13 mouse cellular contexts compared by ENCODE assay signal in genomic region chr15:96135816-96136215, GRCm38 (mm10).
DNase-seq lines count a peak whose midpoint lies in the region; ATAC-seq and TF ChIP-seq lines count a peak whose summit lies in the region.
"Had no signal": no experiment of that assay in that cellular context is flagged by ENCODE, and none has a peak within 500 bp of the region (broad histone marks: within the 10 kb centered on the region; RNA-seq: fewer than 3 reads in every experiment).

No protein-coding gene starts in this region.

- intact Hi-C loops in heart, postnatal 36 days (cut with DNase I) = no loop called here

- peak; percentile 60 for DNase-seq in heart, adult 11 months
- DNase-seq in heart, postnatal 36 days = no peak
- DNase-seq in thymus, postnatal 4 days = peak; percentile 28
- DNase-seq in thymus, adult 2 months = no peak
- DNase-seq in adrenal gland, postnatal 14 days = no peak
- DNase-seq: adrenal gland, postnatal 25 days; cerebellum, postnatal 36 days had no signal

- 62% methylated on average over 5 of the region's 6 CpGs for WGBS in hindbrain, embryonic 15.5 days
- 39% methylated on average over 6 of the region's 6 CpGs for WGBS in hindbrain, embryonic 16.5 days
- 74% methylated on average over 6 of the region's 6 CpGs for WGBS in thymus, adult 2 months

- H3K9me3 ChIP-seq in hindbrain, embryonic 15.5 days = no peaks in the 10 kb centered on the region
- H3K9me3 ChIP-seq in hindbrain, embryonic 16.5 days (ENCODE audit: control insufficient read depth, low read length) = no peaks in the 10 kb centered on the region

- no peak for TF ChIP-seq POLR2A in thymus, adult 2 months (IDR thresholded peaks at IDR 0.05; ENCODE audit: control insufficient read depth, extremely low read depth, insufficient read depth, low read length, poor library complexity)

- H3K4me3 ChIP-seq in hindbrain, embryonic 15.5 days = no peak overlapping the region
- no peak overlapping the region for H3K4me3 ChIP-seq in hindbrain, embryonic 16.5 days (ENCODE audit: low read length)
- H3K4me3 ChIP-seq in thymus, adult 2 months (ENCODE audit: control insufficient read depth, insufficient read depth, low read length) = no peak overlapping the region
- H3K4me3 ChIP-seq: erythroblast, embryonic 14.5 days; myocyte had no signal

- no peak overlapping the region for H3K9ac ChIP-seq in hindbrain, embryonic 15.5 days
- H3K9ac ChIP-seq in hindbrain, embryonic 16.5 days (ENCODE audit: low read depth, low read length) = no peak overlapping the region
- H3K9ac ChIP-seq: liver, embryonic 14.5 days had no signal

- H3K4me2 ChIP-seq in hindbrain, embryonic 15.5 days = peak overlapping the region; percentile 29; the same call in 1 of the 2 replicates
- H3K4me2 ChIP-seq in hindbrain, embryonic 16.5 days (ENCODE audit: low read length) = no peak overlapping the region

- peaks cover 8% of the 10 kb centered on the region; the same call in 1 of the 2 replicates for H3K4me1 ChIP-seq in hindbrain, embryonic 15.5 days (replicated peaks)
- peaks cover 6% of the 10 kb centered on the region for H3K4me1 ChIP-seq in hindbrain, embryonic 16.5 days (ENCODE audit: control insufficient read depth, insufficient read depth, low read depth, low read length)
- H3K4me1 ChIP-seq in thymus, adult 2 months (replicated peaks; ENCODE audit: control insufficient read depth, insufficient read depth, low read length) = peaks cover 14% of the 10 kb centered on the region

- no peaks in the 10 kb centered on the region for H3K27me3 ChIP-seq in hindbrain, embryonic 15.5 days
- H3K27me3 ChIP-seq in hindbrain, embryonic 16.5 days (replicated peaks; ENCODE audit: control insufficient read depth, insufficient read depth, low read length) = no peaks in the 10 kb centered on the region
- H3K27me3 ChIP-seq in thymus, adult 2 months (ENCODE audit: control insufficient read depth, insufficient read depth, low read length) = no peaks in the 10 kb centered on the region

- no peak for ATAC-seq in hindbrain, embryonic 15.5 days (ENCODE audit: low FRiP score, low read depth)
- no peak for ATAC-seq in hindbrain, embryonic 16.5 days
- ATAC-seq in megakaryocyte progenitor cell, adult 5-6 weeks (replicated peaks; ENCODE audit: poor library complexity) = no peak

- no peak for TF ChIP-seq CTCF in thymus, adult 2 months (IDR thresholded peaks at IDR 0.05; ENCODE audit: borderline replicate concordance, control insufficient read depth, extremely low read depth, insufficient read depth, low read length, poor library complexity)

- no peaks in the 10 kb centered on the region for H3K36me3 ChIP-seq in hindbrain, embryonic 15.5 days
- no peaks in the 10 kb centered on the region for H3K36me3 ChIP-seq in hindbrain, embryonic 16.5 days (ENCODE audit: control insufficient read depth, insufficient read depth, low read length)
- H3K36me3 ChIP-seq in thymus, adult 2 months (ENCODE audit: control insufficient read depth, insufficient read depth, low read length) = no peaks in the 10 kb centered on the region

- no peak overlapping the region for H3K27ac ChIP-seq in hindbrain, embryonic 15.5 days (replicated peaks)
- H3K27ac ChIP-seq in hindbrain, embryonic 16.5 days (ENCODE audit: low read depth, low read length) = no peak overlapping the region
- H3K27ac ChIP-seq in thymus, adult 2 months (ENCODE audit: control insufficient read depth, insufficient read depth, low read length) = no peak overlapping the region
- H3K27ac ChIP-seq: liver, embryonic 14.5 days had no signal

Comparison
In these comparisons a context has a peak if more than half of its experiments do, and no peak if none do; other contexts are left out.
1. DNase-seq: peak in heart, adult 11 months (single experiment) and thymus, postnatal 4 days (single experiment); none in heart, postnatal 36 days (0 of 2), thymus, adult 2 months (single experiment) and adrenal gland, postnatal 14 days (single experiment).